Mouse (Mus musculus) stomach, postnatal 0 days (tissue): Measurements from ENCODE around the gene Cadm1.

ENCODE experiments used
- CTCF ChIP-seq: IDR thresholded peaks from 2 replicates; pipeline ENCODE4 v1.5.1; 2016; ENCODE audit warnings: antibody characterized with exemption, low read depth, mild to moderate bottlenecking, moderate library complexity
- EP300 ChIP-seq: optimal IDR thresholded peaks from 2 replicates; pipeline ENCODE3; 2016; ENCODE audit warnings: antibody characterized with exemption

DNA sequence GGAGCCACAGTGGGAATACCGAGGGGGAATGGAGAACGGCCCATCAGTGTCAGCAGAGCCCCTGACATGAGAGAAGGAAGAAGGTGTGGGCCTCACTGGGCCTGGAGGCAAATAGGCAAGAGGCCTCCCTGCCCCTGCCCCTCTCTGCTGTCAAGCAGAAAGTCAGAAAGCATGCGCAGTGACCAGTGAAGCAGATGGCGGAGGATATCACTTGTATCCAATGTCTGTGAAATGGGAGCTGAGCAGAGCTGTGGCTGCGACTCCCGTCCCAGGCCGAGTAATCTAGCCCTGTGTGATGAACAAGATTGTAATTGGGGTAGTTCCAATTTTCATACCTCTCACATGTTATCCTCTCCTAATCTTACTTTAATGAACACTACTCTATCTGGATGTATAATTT is 337.5 kb downstream of the Cadm1 start:
- no peak for TF ChIP-seq EP300
- no peak for TF ChIP-seq CTCF
